Mouse (Mus musculus): ENCODE results near the gene Dlg2.

GRCm38 (mm10) chr7:91493234-91493633 lies 1016.8 kb downstream of the Dlg2 start:
- no peak for TF ChIP-seq CTCF (IDR thresholded peaks at IDR 0.05; ENCODE audit: extremely low read depth, insufficient read depth, insufficient read length, insufficient replicate concordance)
- no peak for TF ChIP-seq POLR2A (IDR thresholded peaks at IDR 0.05; ENCODE audit: low read depth, low read length)
